Mouse (Mus musculus) forebrain, embryonic 10.5 days (tissue): Measurements from ENCODE around the gene Thegl. TPM values are rescaled to one million over a fixed set of nuclear protein-coding genes. Genes with fewer than 3 reads are reported as not detected.
A peak's percentile ranks its signal among the peaks of the same experiment; 100 is the strongest.
"Not testable (repeated sequence)": the region's sequence is repeated elsewhere in the genome, so short reads cannot be mapped to it uniquely, and the experiment has no call there.

Source experiments
- DNase-seq: peaks from one replicate; pipeline ENCODE4 v3.0.0-alpha.2; 2017; ENCODE audit warnings: low spot score; ENCODE audit errors: extremely low spot score
- H3K27ac ChIP-seq: fragments of 300-500 bp; sonication (generic); 2 replicates; pipeline ENCODE4 v1.5.1; 2016; ENCODE audit warnings: mild to moderate bottlenecking
- H3K27me3 ChIP-seq: fragments of 300-500 bp; sonication (generic); 2 replicates; pipeline ENCODE4 v1.6.1; 2016; ENCODE audit warnings: mild to moderate bottlenecking; ENCODE audit not compliant: poor library complexity, severe bottlenecking
- H3K36me3 ChIP-seq: fragments of 300-500 bp; sonication (generic); replicated peaks from 2 replicates; pipeline ENCODE4 v1.6.1; 2016; ENCODE audit warnings: mild to moderate bottlenecking, moderate library complexity
- H3K4me1 ChIP-seq: fragments of 300-500 bp; sonication (generic); 2 replicates; pipeline ENCODE4 v1.6.1; 2016
- H3K4me3 ChIP-seq: fragments of 300-500 bp; sonication (generic); 2 replicates; pipeline ENCODE4 v1.5.1; 2016; ENCODE audit warnings: mild to moderate bottlenecking, moderate library complexity
- H3K9me3 ChIP-seq: fragments of 300-500 bp; sonication (generic); 2 replicates; pipeline ENCODE4 v1.6.1; 2016; ENCODE audit warnings: mild to moderate bottlenecking, moderate library complexity
- WGBS: fragments of 180-500 bp; shearing (Covaris S2); methylation state at CpG from one replicate; pipeline ENCODE4 v1.1.7; 2016; 5-methylcytosine and 5-hydroxymethylcytosine counted together
- polyA plus RNA-seq: library from polyadenylated mRNA; unstranded; fragments of >200 nt; fragmentation: Nextera tagmentation; extraction: Ambion mirVana; gene quantifications from 2 replicates; pipeline ENCODE4 v1.2.1, GENCODE M21; 2016

Thegl gene
- polyA plus RNA-seq, 1 experiment from 2014 or later: 0.26 TPM

- H3K36me3 ChIP-seq: peaks cover 7% of the 10 kb centered on the region; the same call in 1 of the 2 replicates
- DNase-seq: peak; percentile 50
- peaks cover 50% of the 10 kb centered on the region for H3K4me1 ChIP-seq
- peaks cover 51% of the 10 kb centered on the region for H3K27me3 ChIP-seq
- H3K9me3 ChIP-seq: no peaks in the 10 kb centered on the region
- WGBS: 61% methylated on average over 1 of the region's 1 CpGs
- H3K4me3 ChIP-seq: no peak overlapping the region
- no peak overlapping the region for H3K27ac ChIP-seq
These were observed 73.5 kb downstream of the Thegl start for GRCm38 (mm10) chr5:77089294-77089693.

- peak overlapping the region; percentile 20; the same call in 1 of the 2 replicates for H3K27ac ChIP-seq
- no peak overlapping the region for H3K4me3 ChIP-seq
- WGBS: 28% methylated on average over 8 of the region's 8 CpGs
- peaks cover 57% of the 10 kb centered on the region for H3K27me3 ChIP-seq
- H3K4me1 ChIP-seq: peaks cover 56% of the 10 kb centered on the region
- peak; percentile 37 for DNase-seq
- H3K36me3 ChIP-seq: peaks cover 7% of the 10 kb centered on the region; the same call in 1 of the 2 replicates
- no peaks in the 10 kb centered on the region for H3K9me3 ChIP-seq
These were observed 74.1 kb downstream of the Thegl start for GRCm38 (mm10) chr5:77089901-77090300.

- peaks cover 64% of the 10 kb centered on the region for H3K27me3 ChIP-seq
- 53% methylated on average over 5 of the region's 5 CpGs for WGBS
These were observed 74.8 kb downstream of the Thegl start for GRCm38 (mm10) chr5:77090521-77091096.

GRCm38 (mm10) chr5:77091923-77092322 is 76.1 kb downstream of the Thegl start:
- Histone ChIP-seq H3K9me3 (no peaks in the 10 kb centered on the region), H3K4me3 (no peak overlapping the region), H3K27me3 (peaks cover 77% of the 10 kb centered on the region), H3K4me1 (peaks cover 66% of the 10 kb centered on the region), H3K27ac (no peak overlapping the region), H3K36me3 (no peaks in the 10 kb centered on the region)
- no peak for DNase-seq
- 88% methylated on average over 3 of the region's 3 CpGs for WGBS

More at GRCm38 (mm10) chr5:77090521-77091096, 74.8 kb downstream of the Thegl start:
- peak; percentile 54 for DNase-seq
- Histone ChIP-seq H3K4me1 (peaks cover 63% of the 10 kb centered on the region), H3K36me3 (peaks cover 7% of the 10 kb centered on the region; the same call in 1 of the 2 replicates), H3K9me3 (no peaks in the 10 kb centered on the region), H3K27ac (peak overlapping the region; percentile 20; the same call in 1 of the 2 replicates), H3K4me3 (no peak overlapping the region)

GRCm38 (mm10) chr5:77092531-77092930 is 76.7 kb downstream of the Thegl start:
- no peaks in the 10 kb centered on the region for H3K9me3 ChIP-seq
- DNase-seq: no peak
- no peak overlapping the region for H3K27ac ChIP-seq
- H3K27me3 ChIP-seq: peaks cover 82% of the 10 kb centered on the region
- no peak overlapping the region for H3K4me3 ChIP-seq
- 78% methylated on average over 5 of the region's 5 CpGs for WGBS
- H3K4me1 ChIP-seq: peaks cover 72% of the 10 kb centered on the region
- no peaks in the 10 kb centered on the region for H3K36me3 ChIP-seq

GRCm38 (mm10) chr5:77093961-77094360 is 78.1 kb downstream of the Thegl start:
- peak overlapping the region; percentile 83; the same call in 1 of the 2 replicates for H3K27ac ChIP-seq
- peaks cover 79% of the 10 kb centered on the region for H3K4me1 ChIP-seq
- H3K36me3 ChIP-seq: no peaks in the 10 kb centered on the region
- no peaks in the 10 kb centered on the region for H3K9me3 ChIP-seq
- no peak for DNase-seq
- 34% methylated on average over 8 of the region's 8 CpGs for WGBS
- peaks cover 82% of the 10 kb centered on the region for H3K27me3 ChIP-seq
- H3K4me3 ChIP-seq: peak overlapping the region; percentile 73

GRCm38 (mm10) chr5:77094510-77095491 is 79.0 kb downstream of the Thegl start:
- no peaks in the 10 kb centered on the region for H3K36me3 ChIP-seq
- H3K9me3 ChIP-seq: no peaks in the 10 kb centered on the region
- WGBS: under 1% methylated on average over 69 of the region's 69 CpGs
- H3K27me3 ChIP-seq: peaks cover 86% of the 10 kb centered on the region
- H3K27ac ChIP-seq: peak overlapping the region; percentile 83
- H3K4me1 ChIP-seq: peaks cover 74% of the 10 kb centered on the region
- peak overlapping the region; percentile 73 for H3K4me3 ChIP-seq
- peak; percentile 55 for DNase-seq

- H3K9me3 ChIP-seq, DNase-seq, H3K4me3 ChIP-seq, H3K36me3 ChIP-seq, H3K27ac ChIP-seq: not testable (repeated sequence)
- Histone ChIP-seq H3K4me1 (peaks cover 60% of the 10 kb centered on the region), H3K27me3 (peaks cover 99% of the 10 kb centered on the region)
- 88% methylated on average over 3 of the region's 3 CpGs for WGBS
These were observed 80.4 kb downstream of the Thegl start for GRCm38 (mm10) chr5:77096194-77096593.

GRCm38 (mm10) chr5:77097686-77098085 is 81.9 kb downstream of the Thegl start:
- DNase-seq: no peak
- Histone ChIP-seq H3K4me1 (peaks cover 55% of the 10 kb centered on the region), H3K36me3 (no peaks in the 10 kb centered on the region), H3K4me3 (no peak overlapping the region), H3K27ac (no peak overlapping the region), H3K9me3 (no peaks in the 10 kb centered on the region), H3K27me3 (peaks cover 96% of the 10 kb centered on the region)
- WGBS: 31% methylated on average over 6 of the region's 6 CpGs

- Histone ChIP-seq H3K36me3 (no peaks in the 10 kb centered on the region), H3K4me3 (no peak overlapping the region), H3K4me1 (peaks cover 60% of the 10 kb centered on the region), H3K27ac (no peak overlapping the region), H3K9me3 (no peaks in the 10 kb centered on the region), H3K27me3 (peaks cover 92% of the 10 kb centered on the region)
- no peak for DNase-seq
- 90% methylated on average over 3 of the region's 3 CpGs for WGBS
These were observed 83.1 kb downstream of the Thegl start for GRCm38 (mm10) chr5:77098874-77099273.

GRCm38 (mm10) chr5:77099317-77099996 is 83.6 kb downstream of the Thegl start:
- no peak for DNase-seq
- Histone ChIP-seq H3K4me1 (peaks cover 55% of the 10 kb centered on the region), H3K27me3 (peaks cover 92% of the 10 kb centered on the region), H3K27ac (no peak overlapping the region), H3K4me3 (no peak overlapping the region), H3K36me3 (no peaks in the 10 kb centered on the region), H3K9me3 (no peaks in the 10 kb centered on the region)
- 75% methylated on average over 11 of the region's 11 CpGs for WGBS

- H3K27ac ChIP-seq: no peak overlapping the region
- H3K27me3 ChIP-seq: peaks cover 92% of the 10 kb centered on the region
- 81% methylated on average over 6 of the region's 6 CpGs for WGBS
These were observed 84.2 kb downstream of the Thegl start for GRCm38 (mm10) chr5:77099997-77100380.

More at GRCm38 (mm10) chr5:77099997-77100380, 84.2 kb downstream of the Thegl start:
- Histone ChIP-seq H3K36me3 (no peaks in the 10 kb centered on the region), H3K4me3 (no peak overlapping the region), H3K9me3 (no peaks in the 10 kb centered on the region), H3K4me1 (peaks cover 55% of the 10 kb centered on the region)
- no peak for DNase-seq
